Mouse (Mus musculus) heart, embryonic 10.5 days (tissue): ENCODE measurements around the gene Evx1. TPM values are rescaled to one million over a fixed set of nuclear protein-coding genes. Genes with fewer than 3 reads are reported as not detected.

Source experiments
- DNase-seq: peaks from one replicate; pipeline ENCODE4 v3.0.0-alpha.2; 2017; ENCODE audit warnings: low spot score
- H3K27ac ChIP-seq: fragments of 300-500 bp; sonication (generic); 2 replicates; pipeline ENCODE4 v1.5.1; 2016; ENCODE audit warnings: mild to moderate bottlenecking
- H3K27me3 ChIP-seq: fragments of 300-500 bp; sonication (generic); 2 replicates; pipeline ENCODE4 v1.6.1; 2016; ENCODE audit warnings: mild to moderate bottlenecking; ENCODE audit not compliant: poor library complexity, insufficient read depth, severe bottlenecking
- H3K36me3 ChIP-seq: fragments of 300-500 bp; sonication (generic); 2 replicates; pipeline ENCODE4 v1.6.1; 2016; ENCODE audit warnings: mild to moderate bottlenecking, moderate library complexity
- H3K4me1 ChIP-seq: fragments of 300-500 bp; sonication (generic); 2 replicates; pipeline ENCODE4 v1.6.1; 2016; ENCODE audit warnings: mild to moderate bottlenecking
- H3K4me3 ChIP-seq: fragments of 300-500 bp; sonication (generic); 2 replicates; pipeline ENCODE4 v1.5.1; 2016; ENCODE audit warnings: mild to moderate bottlenecking, moderate library complexity
- H3K9me3 ChIP-seq: fragments of 300-500 bp; sonication (generic); 2 replicates; pipeline ENCODE4 v1.6.1; 2016; ENCODE audit warnings: mild to moderate bottlenecking, moderate library complexity
- WGBS: fragments of 180-500 bp; shearing (Covaris S2); methylation state at CpG from one replicate; pipeline ENCODE4 v1.1.7; 2016; 5-methylcytosine and 5-hydroxymethylcytosine counted together
- polyA plus RNA-seq: library from polyadenylated mRNA; unstranded; fragments of >200 nt; fragmentation: Nextera tagmentation; extraction: Ambion mirVana; gene quantifications from 2 replicates; pipeline ENCODE4 v1.2.1, GENCODE M21; 2016

Gene Evx1
- polyA plus RNA-seq, result 0.10 TPM in 1 of 2 replicates, not detected in the other

- H3K27ac ChIP-seq, result no peak within 1 kb of the TSS
- peak within 1 kb of the TSS; percentile 31 for H3K4me3 ChIP-seq
- H3K4me1 ChIP-seq, result peaks cover 34% of the 10 kb centered on the region
- peaks cover 99% of the 10 kb centered on the region for H3K27me3 ChIP-seq
- no peaks in the 10 kb centered on the region for H3K9me3 ChIP-seq
- no peak for DNase-seq
- WGBS, result under 1% methylated on average over 59 of the region's 59 CpGs
- no peaks in the 10 kb centered on the region for H3K36me3 ChIP-seq
Measured at GRCm38 (mm10) chr6:52313391-52314303, at the start of gene Evx1. Gene Evx1 (plus strand): TSS chr6:52313498.

DNA sequence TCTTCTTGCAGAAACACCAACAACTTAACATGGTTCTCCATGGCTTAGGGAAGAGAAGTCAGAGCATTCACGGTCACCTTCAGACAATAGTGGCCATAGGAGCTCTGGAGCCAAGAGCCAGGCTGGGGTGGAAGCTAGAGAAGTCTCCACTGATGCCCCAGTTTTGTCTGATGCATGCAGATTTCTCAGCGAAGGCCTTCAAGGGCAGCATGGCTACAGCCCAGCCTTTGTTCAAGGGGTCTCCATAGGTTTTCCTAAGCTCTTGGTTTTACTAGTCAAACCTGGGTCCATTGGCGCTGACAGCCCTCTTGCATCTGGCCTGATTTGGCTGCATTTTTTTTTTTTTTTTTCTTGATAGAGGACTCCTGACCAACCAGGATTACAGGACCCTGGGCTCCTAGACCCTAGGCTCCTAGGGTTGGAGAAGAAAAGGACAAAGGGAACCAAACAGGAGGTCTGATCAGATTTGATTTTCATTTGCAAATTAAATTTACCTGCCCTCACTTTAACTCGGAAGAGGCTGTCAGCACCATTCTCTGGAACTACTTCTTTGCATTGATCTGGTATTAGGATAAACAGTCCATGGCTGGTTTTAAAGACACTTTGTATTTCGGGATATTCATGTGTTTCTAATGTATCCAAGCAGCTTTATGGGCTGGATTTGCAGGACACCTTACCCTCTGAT is 49.0 kb upstream of the Evx1 start:
- Histone ChIP-seq H3K9me3 (no peaks in the 10 kb centered on the region), H3K27me3 (peaks cover 97% of the 10 kb centered on the region), H3K27ac (no peak overlapping the region), H3K4me3 (no peak overlapping the region), H3K4me1 (peaks cover 14% of the 10 kb centered on the region), H3K36me3 (no peaks in the 10 kb centered on the region)
- DNase-seq, result peak; percentile 69
- 3% methylated on average over 5 of the region's 5 CpGs for WGBS

DNA sequence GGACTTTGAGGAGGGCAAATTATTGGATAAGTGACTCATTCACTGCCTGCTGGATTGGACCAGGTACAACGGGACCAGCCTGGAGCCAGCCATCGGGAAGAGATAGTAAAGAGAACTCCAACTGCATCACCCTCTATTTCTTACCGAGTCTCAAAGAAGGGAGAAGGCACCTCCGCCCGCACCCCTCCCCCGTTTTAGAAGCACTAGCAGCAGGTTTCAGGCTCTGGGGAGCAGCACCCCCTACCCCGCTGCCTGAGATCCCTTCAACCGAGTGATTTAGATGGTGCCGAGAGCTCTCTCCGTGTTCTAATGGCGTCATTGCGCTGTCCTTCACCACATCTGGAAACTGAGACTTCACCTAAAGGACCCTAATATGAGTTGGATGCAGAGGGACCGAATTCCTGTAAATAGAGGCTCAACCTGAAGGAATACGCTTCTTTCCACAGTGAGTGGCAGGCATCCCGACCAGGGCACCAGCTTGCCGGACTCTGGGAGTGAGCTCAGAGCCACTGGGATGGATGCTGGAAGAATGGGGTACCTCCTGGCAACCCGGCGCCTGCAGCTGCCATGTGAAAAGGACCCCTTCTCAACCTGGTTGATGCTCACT is 47.9 kb upstream of the Evx1 start:
- Histone ChIP-seq H3K4me3 (no peak overlapping the region), H3K4me1 (peaks cover 7% of the 10 kb centered on the region; the same call in 1 of the 2 replicates), H3K36me3 (no peaks in the 10 kb centered on the region), H3K27me3 (peaks cover 99% of the 10 kb centered on the region), H3K27ac (no peak overlapping the region), H3K9me3 (no peaks in the 10 kb centered on the region)
- peak; percentile 72 for DNase-seq
- 2% methylated on average over 18 of the region's 18 CpGs for WGBS

- Histone ChIP-seq H3K4me3 (no peak overlapping the region), H3K36me3 (no peaks in the 10 kb centered on the region), H3K27me3 (peaks cover 99% of the 10 kb centered on the region), H3K27ac (no peak overlapping the region), H3K4me1 (peaks cover 3% of the 10 kb centered on the region; the same call in 1 of the 2 replicates), H3K9me3 (no peaks in the 10 kb centered on the region)
- WGBS, result 1% methylated on average over 19 of the region's 19 CpGs
- peak; percentile 73 for DNase-seq
Measured at GRCm38 (mm10) chr6:52265913-52266665, 47.2 kb upstream of the Evx1 start.

GRCm38 (mm10) chr6:52266666-52266985 is 46.7 kb upstream of the Evx1 start:
- 1% methylated on average over 9 of the region's 9 CpGs for WGBS
- no peaks in the 10 kb centered on the region for H3K4me1 ChIP-seq
- H3K9me3 ChIP-seq, result no peaks in the 10 kb centered on the region
- no peak overlapping the region for H3K4me3 ChIP-seq
- no peaks in the 10 kb centered on the region for H3K36me3 ChIP-seq
- H3K27ac ChIP-seq, result no peak overlapping the region
- H3K27me3 ChIP-seq, result peaks cover 99% of the 10 kb centered on the region
- no peak for DNase-seq

DNA sequence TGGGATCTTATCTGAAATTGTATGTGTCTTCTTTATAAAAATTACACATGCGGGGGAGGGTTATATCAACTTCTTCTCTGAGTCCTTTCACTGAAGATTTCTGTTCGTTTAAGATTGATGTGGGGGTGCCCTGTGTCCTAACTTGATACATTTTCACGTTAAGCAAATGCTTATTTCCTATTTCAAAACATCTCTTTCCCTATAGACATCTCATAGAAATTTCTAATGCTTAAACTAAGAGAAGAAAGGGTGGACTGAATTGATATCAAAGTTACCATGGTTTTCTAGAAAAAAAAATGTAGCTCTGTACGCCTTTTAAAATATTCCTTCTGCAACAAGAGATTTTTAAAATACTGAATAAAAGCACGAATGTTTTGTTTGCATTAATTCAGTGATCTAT is 46.1 kb upstream of the Evx1 start:
- 17% methylated on average over 5 of the region's 5 CpGs for WGBS
- Histone ChIP-seq H3K36me3 (no peaks in the 10 kb centered on the region), H3K27ac (no peak overlapping the region), H3K4me1 (no peaks in the 10 kb centered on the region), H3K4me3 (no peak overlapping the region), H3K27me3 (peaks cover 98% of the 10 kb centered on the region), H3K9me3 (no peaks in the 10 kb centered on the region)
- no peak for DNase-seq

- no peaks in the 10 kb centered on the region for H3K9me3 ChIP-seq
- H3K36me3 ChIP-seq, result no peaks in the 10 kb centered on the region
- no peak for DNase-seq
- peaks cover 98% of the 10 kb centered on the region for H3K27me3 ChIP-seq
- no peak overlapping the region for H3K4me3 ChIP-seq
- H3K4me1 ChIP-seq, result no peaks in the 10 kb centered on the region
- WGBS, result 5% methylated on average over 3 of the region's 3 CpGs
- no peak overlapping the region for H3K27ac ChIP-seq
Measured at GRCm38 (mm10) chr6:52267691-52268090, 45.6 kb upstream of the Evx1 start.

DNA sequence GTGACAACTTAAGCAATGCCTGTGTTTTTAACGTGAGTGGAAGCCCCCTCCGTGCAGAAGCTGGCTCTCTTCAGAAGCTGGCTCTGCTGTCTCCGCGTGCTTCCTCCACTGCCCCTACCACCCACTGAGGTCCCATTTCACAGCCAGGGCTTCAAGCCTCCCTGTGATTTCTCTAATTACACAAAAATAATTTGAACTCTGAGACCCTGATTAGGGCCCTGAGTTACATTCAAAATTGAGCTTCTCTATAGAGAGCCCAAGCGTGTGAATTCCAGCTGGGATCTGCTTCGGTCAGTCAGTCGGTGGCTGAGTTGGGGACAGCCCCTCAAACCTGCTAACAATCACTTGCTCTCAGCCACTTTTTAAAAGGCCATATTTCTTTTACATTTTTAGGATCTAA is 45.0 kb upstream of the Evx1 start:
- Histone ChIP-seq H3K27me3 (peaks cover 98% of the 10 kb centered on the region), H3K9me3 (no peaks in the 10 kb centered on the region), H3K36me3 (no peaks in the 10 kb centered on the region), H3K27ac (no peak overlapping the region), H3K4me1 (no peaks in the 10 kb centered on the region), H3K4me3 (no peak overlapping the region)
- DNase-seq, result peak; percentile 69
- 2% methylated on average over 7 of the region's 7 CpGs for WGBS

DNA sequence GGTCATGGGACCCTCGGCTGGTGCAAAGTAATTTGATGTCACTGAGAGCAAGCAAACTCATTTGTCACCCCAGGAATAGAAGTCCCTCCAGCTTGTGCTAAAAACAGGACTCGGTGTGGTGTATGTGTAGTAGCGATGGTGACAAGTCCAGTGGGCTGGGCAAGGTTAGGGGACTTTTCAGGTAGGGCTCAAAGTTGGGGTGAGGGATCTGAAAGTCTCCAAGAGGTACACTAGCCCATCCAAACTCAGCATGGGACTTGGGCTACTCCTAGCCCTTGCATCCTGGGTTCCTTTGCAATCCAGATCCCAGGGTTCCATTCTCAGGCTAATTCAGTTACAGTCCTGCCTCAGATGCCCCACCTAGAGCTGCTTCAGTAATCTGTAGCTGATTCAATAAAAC is 44.5 kb upstream of the Evx1 start:
- 4% methylated on average over 3 of the region's 3 CpGs for WGBS
- Histone ChIP-seq H3K9me3 (no peaks in the 10 kb centered on the region), H3K27ac (no peak overlapping the region), H3K36me3 (no peaks in the 10 kb centered on the region), H3K4me3 (no peak overlapping the region), H3K4me1 (peaks cover 3% of the 10 kb centered on the region; the same call in 1 of the 2 replicates), H3K27me3 (peaks cover 98% of the 10 kb centered on the region)
- peak; percentile 35 for DNase-seq

- WGBS, result 6% methylated on average over 23 of the region's 23 CpGs
- Histone ChIP-seq H3K27me3 (peaks cover 98% of the 10 kb centered on the region), H3K9me3 (no peaks in the 10 kb centered on the region), H3K4me1 (peaks cover 8% of the 10 kb centered on the region; the same call in 1 of the 2 replicates), H3K4me3 (no peak overlapping the region), H3K27ac (no peak overlapping the region), H3K36me3 (no peaks in the 10 kb centered on the region)
- peak; percentile 74 for DNase-seq
Measured at GRCm38 (mm10) chr6:52270494-52271480, 42.5 kb upstream of the Evx1 start.

DNA sequence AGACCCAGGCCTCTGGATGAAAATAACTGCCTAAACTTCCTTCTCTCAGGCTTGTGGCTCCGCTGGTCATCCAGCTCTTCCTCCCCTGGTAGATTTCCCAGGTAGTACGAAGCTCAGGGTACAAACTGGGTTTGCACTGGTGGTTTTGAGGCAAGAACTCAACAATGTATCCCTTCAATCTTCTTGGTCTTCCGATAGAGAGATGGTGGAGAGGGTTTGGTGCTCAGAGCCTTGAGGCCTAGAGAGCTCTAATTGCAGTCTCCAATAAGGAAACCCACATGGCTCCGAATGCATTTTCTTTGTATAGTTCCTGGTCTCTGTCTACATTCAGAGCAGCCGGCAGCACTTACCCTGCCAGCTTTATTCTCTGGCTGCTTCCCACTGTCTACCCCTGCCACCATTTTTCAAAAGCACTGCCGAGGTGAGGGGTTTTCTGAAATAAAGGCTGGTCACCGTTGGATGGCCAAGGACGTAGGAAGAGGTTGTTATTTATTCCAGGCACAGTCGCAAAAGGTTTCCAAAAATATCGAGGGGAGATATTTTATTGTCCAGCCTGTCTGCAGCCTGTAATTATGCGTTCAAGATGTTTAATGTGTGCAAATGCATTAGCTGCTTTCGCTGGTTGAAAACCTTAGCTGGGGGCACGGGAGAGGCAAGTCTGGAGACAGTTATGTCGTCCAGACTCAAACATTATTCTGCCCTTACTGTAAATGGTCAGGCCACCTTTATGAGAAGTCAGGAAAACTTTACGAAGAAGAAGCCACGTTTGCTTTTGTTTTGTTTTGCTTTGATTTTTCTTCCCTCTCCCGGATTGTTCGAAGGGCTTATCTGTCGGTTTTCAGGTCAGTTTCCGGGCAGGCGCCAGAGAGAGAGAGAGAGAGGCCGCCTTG is 40.3 kb upstream of the Evx1 start:
- peaks cover 99% of the 10 kb centered on the region for H3K27me3 ChIP-seq
- no peak overlapping the region for H3K27ac ChIP-seq
- DNase-seq, result peak; percentile 30
- WGBS, result 8% methylated on average over 22 of the region's 22 CpGs
- H3K4me1 ChIP-seq, result peaks cover 8% of the 10 kb centered on the region; the same call in 1 of the 2 replicates
- H3K4me3 ChIP-seq, result peak overlapping the region; percentile 29
- H3K9me3 ChIP-seq, result no peaks in the 10 kb centered on the region
- H3K36me3 ChIP-seq, result no peaks in the 10 kb centered on the region
